Comparison of ENCODE assay signal across 8 mouse cellular contexts in the genomic region with DNA sequence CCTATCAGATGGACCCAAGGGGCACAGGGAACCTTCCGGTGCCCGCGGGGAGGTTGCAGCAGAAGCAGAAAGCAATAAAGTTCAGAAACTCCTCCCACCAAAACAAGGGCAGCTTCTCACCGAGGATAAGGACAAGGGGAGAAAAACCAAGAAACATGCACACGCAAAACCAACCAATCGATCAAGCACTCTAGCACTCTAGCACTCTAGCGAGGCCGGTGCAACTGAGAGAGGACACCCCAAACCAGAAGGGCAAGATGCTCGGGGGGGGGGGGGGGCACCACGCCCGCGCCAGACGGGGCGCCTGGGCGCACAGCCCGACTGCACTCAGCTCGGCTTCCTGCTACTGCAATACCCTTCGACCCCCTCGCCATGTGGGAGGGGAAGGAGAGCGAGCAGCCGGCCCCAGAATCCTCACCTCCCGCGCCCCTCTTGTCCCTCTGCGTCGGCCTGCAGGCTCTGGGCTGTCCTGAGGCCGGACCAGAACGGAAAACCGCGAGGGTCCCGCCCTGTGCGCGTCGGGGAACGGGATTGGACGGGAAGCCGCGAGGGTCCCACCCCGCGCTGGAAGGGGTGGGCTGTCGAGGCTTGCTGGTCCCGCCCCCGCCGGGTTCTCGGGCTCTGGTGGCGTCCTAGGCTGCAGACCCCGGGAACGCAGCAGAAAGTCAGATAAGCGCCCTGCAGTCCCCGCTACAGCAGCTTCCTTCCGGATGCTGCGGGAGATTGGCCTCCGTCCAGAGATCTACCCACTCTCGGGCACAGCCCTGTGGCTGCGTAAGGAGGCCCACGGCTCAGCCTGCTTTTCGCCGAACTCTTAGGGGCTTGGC. TPM values are rescaled to one million over a fixed set of nuclear protein-coding genes. Genes with fewer than 3 reads are reported as not detected.
A peak's percentile ranks its signal among the peaks of the same experiment; 100 is the strongest.
DNase-seq lines count a peak whose midpoint lies in the region; ATAC-seq lines count a peak whose summit lies in the region.

A gene (minus strand): TSS at position 639 of the 827 bp plus-strand sequence.

- peak; percentile 96 for DNase-seq in MN1 (ENCODE audit: low spot score)
- DNase-seq in cerebellum, adult 9-10 months, result peak; percentile 91
- DNase-seq in frontal cortex, adult 2 months (ENCODE audit: extremely low spot score in 1 of 2, low spot score in 1 of 2), result peak; percentile 85 to 92
- DNase-seq in hindbrain, embryonic 11.5 days (ENCODE audit: low spot score), result peak; percentile 96
- peak; percentile 89 to 94 for DNase-seq in layer of hippocampus, postnatal 10 days (ENCODE audit: low spot score in 2 of 2)
- DNase-seq in lung, postnatal 10 days, result peak; percentile 96
- DNase-seq in ovary, postnatal 36 days (ENCODE audit: low spot score), result peak; percentile 95
- peak; percentile 94 for DNase-seq in thymus, postnatal 25 days

- H3K27ac ChIP-seq in hindbrain, embryonic 11.5 days (ENCODE audit: low read depth, low read length), result peak within 1 kb of the TSS; percentile 87

- H3K9ac ChIP-seq in hindbrain, embryonic 11.5 days (ENCODE audit: low read depth, low read length), result peak within 1 kb of the TSS; percentile 78

- H3K9me3 ChIP-seq in hindbrain, embryonic 11.5 days (ENCODE audit: control insufficient read depth, low read length), result no peaks in the 10 kb centered on the region

- peak; percentile 99 for ATAC-seq in hindbrain, embryonic 11.5 days (ENCODE audit: low FRiP score)

- H3K4me1 ChIP-seq in hindbrain, embryonic 11.5 days (replicated peaks; ENCODE audit: control insufficient read depth, insufficient read depth, low read length), result no peaks in the 10 kb centered on the region

- peak within 1 kb of the TSS; percentile 61 for H3K4me2 ChIP-seq in hindbrain, embryonic 11.5 days (replicated peaks; ENCODE audit: low read depth, low read length)

- H3K36me3 ChIP-seq in hindbrain, embryonic 11.5 days (ENCODE audit: control insufficient read depth, insufficient read depth, low read length), result no peaks in the 10 kb centered on the region

- H3K4me3 ChIP-seq in hindbrain, embryonic 11.5 days (ENCODE audit: low read depth, low read length), result peak within 1 kb of the TSS; percentile 66

- under 1% methylated on average over 52 of the region's 57 CpGs for WGBS in hindbrain, embryonic 11.5 days

- no peaks in the 10 kb centered on the region for H3K27me3 ChIP-seq in hindbrain, embryonic 11.5 days (ENCODE audit: control insufficient read depth, insufficient read depth, low read length)

RNA-seq across cellular contexts. Expression of the gene that starts here (rescaled TPM):
- 23.8 and 27.1 TPM in 2 replicates for polyA plus RNA-seq in frontal cortex, adult 2 months (2012; rRNA removed)
- 32.3 and 33.6 TPM in 2 replicates for polyA plus RNA-seq in hindbrain, embryonic 11.5 days (2014; fragmentation: Nextera tagmentation; extraction: Ambion mirVana)
- total RNA-seq in layer of hippocampus, postnatal 10 days (2021), result 10 to 100 TPM; 22.3 to 22.4 TPM

Comparison
In these comparisons a context has a peak if more than half of its experiments do, and no peak if none do; other contexts are left out.
1. Peak in every context shown above with its lines: DNase-seq, ATAC-seq, H3K4me3 ChIP-seq and H3K27ac ChIP-seq.